In the genomic region with DNA sequence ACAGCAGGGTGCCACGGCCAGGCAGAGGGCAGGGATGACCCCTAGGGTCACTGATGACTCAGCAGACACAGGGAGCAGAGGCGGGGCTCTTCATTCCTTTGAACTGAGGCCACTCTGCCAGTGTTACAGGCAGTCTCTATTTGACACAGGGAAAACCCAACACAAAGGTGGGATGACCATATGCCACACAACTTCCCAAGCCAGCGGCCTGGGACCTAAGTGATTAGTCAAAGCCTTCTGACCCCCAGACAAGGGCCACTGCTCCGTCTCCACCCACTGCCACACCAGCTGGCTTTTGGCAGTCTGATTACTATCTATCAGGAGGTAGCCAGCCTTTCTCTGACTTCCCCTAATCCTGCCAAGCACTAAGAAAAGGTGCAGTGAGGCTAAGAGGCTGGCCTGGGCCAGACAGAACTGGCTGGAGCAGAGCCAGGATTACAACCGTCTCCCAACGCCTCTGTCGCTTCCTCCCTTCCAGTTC, we compare ENCODE assay signal across 8 mouse cellular contexts. TPM values are rescaled to one million over a fixed set of nuclear protein-coding genes. Genes with fewer than 3 reads are reported as not detected.
DNase-seq lines count a peak whose midpoint lies in the region; ATAC-seq and TF ChIP-seq lines count a peak whose summit lies in the region.

No protein-coding gene starts in this region.

- H3K9me3 ChIP-seq in limb, embryonic 13.5 days: peaks cover 6% of the 10 kb centered on the region; the same call in 1 of the 2 replicates
- no peaks in the 10 kb centered on the region; the same call in 1 of the 2 replicates for H3K9me3 ChIP-seq in limb, embryonic 10.5 days (replicated peaks)
- no peaks in the 10 kb centered on the region for H3K9me3 ChIP-seq in heart, postnatal 0 days (replicated peaks; ENCODE audit: control insufficient read depth, low read length)
- no peaks in the 10 kb centered on the region for H3K9me3 ChIP-seq in liver, embryonic 12.5 days (replicated peaks)

- no peak for ATAC-seq in limb, embryonic 13.5 days (ENCODE audit: low FRiP score, low read depth)
- ATAC-seq in heart, postnatal 0 days (ENCODE audit: insufficient read depth, low read depth): no peak
- ATAC-seq in liver, embryonic 12.5 days: 0 out of 2 replicates have a peak, but pooled peaks have one; percentile 38

- no peak for DNase-seq in limb, embryonic 10.5 days (ENCODE audit: low spot score)
- peak; percentile 76 for DNase-seq in adrenal gland, postnatal 10 days
- no peak for DNase-seq in heart, postnatal 0 days (ENCODE audit: low spot score)
- no peak for DNase-seq in thymus, postnatal 36 days
- no peak for DNase-seq in spleen, postnatal 14 days (ENCODE audit: low spot score in 2 of 2)
- DNase-seq in right cerebral cortex, postnatal 4 days: no peak

- no peak for TF ChIP-seq EP300 in heart, postnatal 0 days (IDR thresholded peaks at IDR 0.05; ENCODE audit: low read depth)

- H3K4me3 ChIP-seq in limb, embryonic 13.5 days: no peak overlapping the region
- H3K4me3 ChIP-seq in limb, embryonic 10.5 days: no peak overlapping the region
- H3K4me3 ChIP-seq in heart, postnatal 0 days (ENCODE audit: low read depth, low read length): no peak overlapping the region
- H3K4me3 ChIP-seq in liver, embryonic 12.5 days: no peak overlapping the region

- no peak overlapping the region; the same call in 1 of the 2 replicates for H3K27ac ChIP-seq in limb, embryonic 13.5 days
- H3K27ac ChIP-seq in limb, embryonic 10.5 days: no peak overlapping the region
- peak overlapping the region; percentile 65 for H3K27ac ChIP-seq in heart, postnatal 0 days (ENCODE audit: low read depth)
- peak overlapping the region; percentile 61 for H3K27ac ChIP-seq in liver, embryonic 12.5 days

- no peaks in the 10 kb centered on the region for H3K27me3 ChIP-seq in limb, embryonic 13.5 days
- H3K27me3 ChIP-seq in limb, embryonic 10.5 days (ENCODE audit: low read depth, poor library complexity, severe bottlenecking): no peaks in the 10 kb centered on the region
- no peaks in the 10 kb centered on the region for H3K27me3 ChIP-seq in heart, postnatal 0 days (ENCODE audit: control insufficient read depth, insufficient read depth, low read length)
- no peaks in the 10 kb centered on the region for H3K27me3 ChIP-seq in liver, embryonic 12.5 days (replicated peaks)

- H3K9ac ChIP-seq in limb, embryonic 13.5 days: peak overlapping the region; percentile 8; the same call in 1 of the 2 replicates
- no peak overlapping the region for H3K9ac ChIP-seq in heart, postnatal 0 days (replicated peaks; ENCODE audit: low read depth, low read length)
- H3K9ac ChIP-seq in liver, embryonic 12.5 days: no peak overlapping the region

- WGBS in limb, embryonic 13.5 days: 60% methylated on average over 7 of the region's 7 CpGs
- WGBS in limb, embryonic 10.5 days: 59% methylated on average over 7 of the region's 7 CpGs
- 27% methylated on average over 7 of the region's 7 CpGs for WGBS in heart, postnatal 0 days
- WGBS in liver, embryonic 12.5 days (ENCODE audit: insufficient replicate concordance): 22% methylated on average over 7 of the region's 7 CpGs

- peaks cover 46% of the 10 kb centered on the region for H3K4me1 ChIP-seq in limb, embryonic 13.5 days
- H3K4me1 ChIP-seq in limb, embryonic 10.5 days: peaks cover 46% of the 10 kb centered on the region
- H3K4me1 ChIP-seq in heart, postnatal 0 days (ENCODE audit: control insufficient read depth, insufficient read depth): peaks cover 72% of the 10 kb centered on the region
- H3K4me1 ChIP-seq in liver, embryonic 12.5 days: peaks cover 76% of the 10 kb centered on the region

- H3K36me3 ChIP-seq in limb, embryonic 13.5 days: peaks cover 87% of the 10 kb centered on the region
- peaks cover 99% of the 10 kb centered on the region for H3K36me3 ChIP-seq in limb, embryonic 10.5 days
- H3K36me3 ChIP-seq in heart, postnatal 0 days (replicated peaks; ENCODE audit: control insufficient read depth, insufficient read depth, low read length): peaks cover 38% of the 10 kb centered on the region
- peaks cover 46% of the 10 kb centered on the region for H3K36me3 ChIP-seq in liver, embryonic 12.5 days

- H3K4me2 ChIP-seq in limb, embryonic 13.5 days (replicated peaks): no peak overlapping the region
- H3K4me2 ChIP-seq in heart, postnatal 0 days (ENCODE audit: low read depth, low read length): 0 out of 2 replicates have a peak overlapping the region, but pooled peaks have one; percentile 8
- peak overlapping the region; percentile 17; the same call in 1 of the 2 replicates for H3K4me2 ChIP-seq in liver, embryonic 12.5 days

- TF ChIP-seq CTCF in heart, postnatal 0 days (IDR thresholded peaks at IDR 0.05; ENCODE audit: low read depth): no peak

RNA-seq across cellular contexts. Expression of gene Csnk1e, which starts 20.1 kb away (rescaled TPM):
- polyA plus RNA-seq in limb, embryonic 13.5 days (2015; fragmentation: Nextera tagmentation; extraction: Ambion mirVana): 109 and 116 TPM in 2 replicates
- 152 and 170 TPM in 2 replicates for polyA plus RNA-seq in limb, embryonic 10.5 days (2016; fragmentation: Nextera tagmentation; extraction: Ambion mirVana)
- 10 to 100 TPM; 65.7 to 77.7 TPM for total RNA-seq in adrenal gland, postnatal 10 days (2021)
- 167 and 193 TPM in 2 replicates for total RNA-seq in heart, postnatal 0 days (2014; rRNA removed; ENCODE audit: low replicate concordance)
- polyA plus RNA-seq in heart, postnatal 0 days (2015; fragmentation: Nextera tagmentation; extraction: Ambion mirVana): 55.5 and 61.5 TPM in 2 replicates
- polyA plus RNA-seq in liver, embryonic 12.5 days (2016; fragmentation: Nextera tagmentation; extraction: Ambion mirVana): 24.1 and 24.7 TPM in 2 replicates

RNA-seq across cellular contexts. Expression of gene Tmem184b, which starts 31.9 kb away (rescaled TPM):
- 70.8 and 77.6 TPM in 2 replicates for polyA plus RNA-seq in limb, embryonic 13.5 days (2015; fragmentation: Nextera tagmentation; extraction: Ambion mirVana)
- polyA plus RNA-seq in limb, embryonic 10.5 days (2016; fragmentation: Nextera tagmentation; extraction: Ambion mirVana): 63.5 and 74.8 TPM in 2 replicates
- 10 to 100 TPM; 51.4 to 56.6 TPM for total RNA-seq in adrenal gland, postnatal 10 days (2021)
- total RNA-seq in heart, postnatal 0 days (2014; rRNA removed; ENCODE audit: low replicate concordance): 70.6 and 111 TPM in 2 replicates
- polyA plus RNA-seq in heart, postnatal 0 days (2015; fragmentation: Nextera tagmentation; extraction: Ambion mirVana): 31.8 and 32.7 TPM in 2 replicates
- polyA plus RNA-seq in liver, embryonic 12.5 days (2016; fragmentation: Nextera tagmentation; extraction: Ambion mirVana): 16.4 and 19.0 TPM in 2 replicates

Comparison
In these comparisons a context has a peak if more than half of its experiments do, and no peak if none do; other contexts are left out.
1. H3K27ac ChIP-seq: peak in heart, postnatal 0 days (single experiment) and liver, embryonic 12.5 days (single experiment); none in limb, embryonic 13.5 days (single experiment) and limb, embryonic 10.5 days (single experiment).